Mouse (Mus musculus): ENCODE results near the gene Kcnq1. TPM values are rescaled to one million over a fixed set of nuclear protein-coding genes. Genes with fewer than 3 reads are reported as not detected.

Kcnq1 gene
- total RNA-seq, 2 experiments from 2014 or later = 4.4 to 5.0 TPM

DNA sequence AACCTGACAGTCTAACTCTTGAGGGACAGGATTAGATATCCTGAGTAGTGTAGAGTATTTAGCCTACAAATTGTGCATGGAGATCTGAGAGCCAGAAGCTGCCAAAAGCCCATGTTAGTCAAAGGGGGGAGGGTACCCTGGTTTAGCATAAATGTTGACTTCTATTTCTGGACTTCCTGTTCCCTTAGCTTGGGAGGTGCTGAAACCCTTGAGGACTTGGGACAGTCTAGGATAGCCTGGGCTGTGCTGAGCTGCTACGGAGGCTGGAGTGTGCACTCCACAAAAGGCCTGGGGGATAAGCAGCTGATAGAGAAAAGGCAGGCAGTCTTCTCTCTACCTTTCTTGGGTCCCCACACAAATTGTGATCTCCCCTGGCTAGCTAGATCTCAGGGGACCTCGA lies 177.5 kb downstream of the Kcnq1 start:
- DNase-seq = no peak

DNA sequence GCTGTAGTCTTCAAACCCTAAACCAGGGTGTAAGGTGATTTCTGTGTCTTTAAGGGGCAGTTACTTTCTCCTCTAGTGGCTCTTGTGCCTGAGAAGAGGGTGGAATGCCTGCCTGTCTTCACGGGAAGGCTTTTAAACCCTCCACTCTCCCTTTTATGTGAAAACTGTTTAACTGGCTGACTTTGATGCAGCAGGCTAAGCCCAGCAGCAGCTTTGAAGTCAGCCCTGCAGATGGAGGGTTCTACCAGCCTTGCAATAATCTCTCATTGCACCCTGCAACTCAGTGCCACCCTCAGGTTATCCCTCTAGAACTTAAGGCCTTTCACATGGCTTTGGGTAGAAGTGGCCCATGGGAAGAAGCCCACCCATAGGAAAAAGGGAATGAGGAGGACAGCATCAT lies 178.7 kb downstream of the Kcnq1 start:
- no peak for DNase-seq

- no peak for DNase-seq
These were observed 179.3 kb downstream of the Kcnq1 start for GRCm38 (mm10) chr7:143285440-143285839.

GRCm38 (mm10) chr7:143286532-143287290 lies 180.5 kb downstream of the Kcnq1 start:
- peak; percentile 62 for DNase-seq

GRCm38 (mm10) chr7:143288135-143288534 lies 182.0 kb downstream of the Kcnq1 start:
- DNase-seq = no peak

GRCm38 (mm10) chr7:143289082-143289849 lies 183.1 kb downstream of the Kcnq1 start:
- DNase-seq = no peak

- no peak for DNase-seq
These were observed 188.7 kb downstream of the Kcnq1 start for GRCm38 (mm10) chr7:143294690-143295355.

DNA sequence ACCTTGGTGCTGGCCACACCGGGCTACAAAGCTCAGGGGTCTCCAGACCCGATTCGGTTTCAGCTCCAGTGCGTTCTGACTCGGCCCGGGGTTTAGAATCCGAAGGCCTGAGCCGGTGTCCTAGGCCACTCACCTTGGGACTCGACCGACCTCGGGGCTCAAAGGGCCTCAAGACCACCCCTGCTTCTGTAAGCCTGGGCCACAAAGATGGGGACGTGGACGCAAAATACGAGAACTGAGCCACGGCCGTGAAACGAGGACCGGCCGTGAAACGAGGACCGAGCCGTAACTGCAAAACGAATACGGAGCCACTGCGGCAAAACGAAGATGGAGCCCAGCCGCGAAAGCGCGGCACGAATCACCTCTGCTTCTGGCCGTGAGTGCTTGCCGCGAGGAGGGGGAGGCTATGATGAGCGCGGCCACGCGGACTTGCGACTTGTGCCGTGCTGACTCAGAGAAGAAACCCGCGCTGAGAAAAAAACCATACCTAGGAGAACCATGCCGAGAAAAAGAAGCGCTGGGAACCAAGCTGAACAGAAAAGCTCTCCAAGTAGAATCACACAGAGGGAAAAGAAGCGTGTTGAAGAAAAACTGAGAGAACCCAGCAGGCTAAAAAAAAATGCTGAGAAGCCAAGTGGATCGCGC lies 189.3 kb downstream of the Kcnq1 start:
- peak; percentile 64 for DNase-seq

DNA sequence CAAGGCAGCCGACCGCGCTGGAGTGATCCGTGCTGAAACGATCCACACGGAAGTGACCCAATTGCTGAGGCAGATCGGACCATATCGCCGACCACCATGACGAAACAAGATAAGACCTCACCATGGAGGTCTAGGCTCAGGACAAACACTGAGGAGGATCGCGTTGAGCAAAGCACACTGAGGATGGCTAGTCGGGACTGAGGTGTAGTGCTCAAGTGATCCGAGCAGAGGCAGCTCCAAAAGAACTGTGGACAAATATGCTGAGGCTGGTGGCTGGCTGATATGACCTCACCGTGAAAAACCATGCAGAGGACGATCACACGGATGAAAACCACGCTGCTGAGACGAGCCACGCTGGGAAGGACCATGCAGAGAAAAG lies 189.8 kb downstream of the Kcnq1 start:
- no peak for DNase-seq

DNA sequence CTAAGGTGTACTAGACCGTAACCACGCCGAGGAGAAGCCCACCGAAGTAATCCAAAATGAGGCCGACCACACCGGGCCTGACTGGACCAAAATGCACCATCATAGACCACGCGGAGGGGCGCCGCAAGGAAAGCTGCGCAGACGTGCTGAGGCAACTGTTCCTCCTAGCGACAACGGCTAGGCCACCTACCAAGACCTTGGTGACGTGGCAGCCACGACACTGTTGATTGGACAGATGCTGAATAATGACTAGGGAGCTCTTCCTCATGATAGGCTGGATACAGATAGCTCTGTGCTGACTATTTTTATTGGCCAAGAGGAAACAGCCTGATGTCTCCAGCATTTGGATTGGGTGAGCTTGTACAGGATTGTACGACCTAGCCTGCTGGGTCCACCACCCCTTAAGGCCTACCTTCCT lies 190.2 kb downstream of the Kcnq1 start:
- DNase-seq = peak; percentile 88

DNA sequence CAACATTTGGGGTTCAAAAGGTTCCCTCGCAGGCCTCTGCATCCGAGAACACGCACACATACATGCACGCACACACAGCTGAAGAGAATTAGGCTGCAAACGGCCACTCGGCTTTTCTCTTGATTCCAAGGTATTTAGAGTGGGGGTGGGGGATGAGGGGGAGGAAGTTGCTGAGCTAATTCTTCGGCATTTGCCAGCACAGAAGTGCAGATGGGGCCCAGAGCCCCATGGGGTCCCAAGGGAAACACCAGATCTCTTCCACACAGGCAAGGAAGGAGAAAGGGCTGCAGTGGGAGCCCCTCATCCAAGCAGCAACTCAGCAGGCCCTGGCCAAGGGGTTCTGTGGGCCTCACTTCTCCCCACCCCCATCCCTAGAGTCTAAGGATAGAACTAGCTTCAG lies 193.9 kb downstream of the Kcnq1 start:
- no peak for DNase-seq

DNA sequence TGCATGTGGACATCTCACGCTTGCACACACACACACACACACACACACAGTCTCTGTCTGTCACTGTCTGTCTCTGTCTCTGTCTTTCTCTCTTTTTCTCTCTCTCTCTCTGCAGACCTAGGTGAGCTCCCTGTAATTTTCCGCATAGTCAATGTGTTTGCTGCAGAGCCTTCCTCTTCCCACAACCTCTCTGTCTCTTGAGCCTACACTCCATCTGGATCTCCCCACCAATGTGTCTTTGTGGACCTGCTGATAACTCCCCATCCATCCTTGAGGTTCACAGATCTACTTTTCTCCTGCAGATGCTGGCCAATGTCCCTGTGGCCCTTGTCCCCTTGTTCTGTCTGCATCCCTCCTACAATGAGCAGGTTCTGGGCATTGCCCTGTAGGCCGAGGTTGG lies 194.5 kb downstream of the Kcnq1 start:
- no peak for DNase-seq

DNA sequence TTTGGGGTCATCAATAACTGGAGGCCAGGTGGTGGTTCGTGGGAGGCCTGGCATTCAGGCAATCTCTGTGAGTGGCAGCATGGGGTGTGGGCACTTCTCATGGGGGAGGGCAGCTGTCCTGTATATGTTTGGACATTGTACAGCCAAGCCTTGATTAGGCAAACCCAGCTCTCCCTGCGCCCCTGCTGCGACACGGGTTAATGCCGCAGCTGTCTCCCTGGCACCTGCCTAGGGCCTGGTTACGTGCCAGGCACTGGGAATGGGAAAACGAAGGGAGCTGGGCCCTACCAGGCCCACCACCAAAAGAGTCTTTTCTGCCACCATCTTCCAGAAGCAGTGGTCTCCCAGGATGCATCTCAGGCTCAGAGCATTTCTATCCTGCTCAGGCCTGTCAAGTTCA lies 196.0 kb downstream of the Kcnq1 start:
- no peak for DNase-seq

- no peak for DNase-seq
These were observed 196.6 kb downstream of the Kcnq1 start for GRCm38 (mm10) chr7:143302593-143303238.

DNA sequence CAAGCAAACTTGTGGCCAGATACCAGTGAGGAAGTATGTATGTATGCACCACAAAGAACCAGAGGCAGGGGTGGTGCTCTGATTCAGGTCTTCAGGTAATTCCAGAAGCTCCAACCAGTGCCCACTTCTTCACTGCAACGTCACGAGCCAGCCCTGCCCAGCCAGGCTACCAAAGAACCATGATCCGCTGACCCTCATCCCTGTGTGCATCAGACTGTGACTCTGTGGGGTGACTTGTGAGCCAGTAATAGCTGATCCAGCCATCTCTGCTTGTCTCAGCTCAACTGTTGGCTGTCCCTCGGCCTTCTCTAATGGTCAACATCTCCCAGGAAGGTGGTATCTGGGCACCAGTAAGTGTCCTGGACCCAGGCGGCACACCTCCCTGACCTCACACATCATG lies 197.4 kb downstream of the Kcnq1 start:
- no peak for DNase-seq

DNA sequence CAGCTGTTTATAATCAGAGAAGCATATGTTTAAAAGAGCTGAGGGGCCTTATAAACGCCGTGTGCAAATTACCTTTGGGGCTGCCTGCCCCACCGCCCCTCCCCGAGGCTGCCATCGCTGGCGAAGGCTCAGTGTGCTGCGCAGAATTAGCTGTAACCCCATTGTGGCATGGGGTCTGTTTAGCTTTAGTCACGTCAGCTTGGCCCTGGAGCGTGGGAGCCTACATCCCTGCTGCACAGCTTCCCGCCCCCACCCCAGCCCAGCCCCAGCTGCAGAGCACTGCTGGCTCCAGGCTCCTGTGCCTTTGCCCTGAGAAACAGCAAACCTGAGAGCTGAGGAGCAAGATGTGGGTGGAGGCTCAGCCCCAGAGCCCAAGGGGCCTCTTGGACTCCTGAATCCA lies 199.6 kb downstream of the Kcnq1 start:
- no peak for DNase-seq

DNA sequence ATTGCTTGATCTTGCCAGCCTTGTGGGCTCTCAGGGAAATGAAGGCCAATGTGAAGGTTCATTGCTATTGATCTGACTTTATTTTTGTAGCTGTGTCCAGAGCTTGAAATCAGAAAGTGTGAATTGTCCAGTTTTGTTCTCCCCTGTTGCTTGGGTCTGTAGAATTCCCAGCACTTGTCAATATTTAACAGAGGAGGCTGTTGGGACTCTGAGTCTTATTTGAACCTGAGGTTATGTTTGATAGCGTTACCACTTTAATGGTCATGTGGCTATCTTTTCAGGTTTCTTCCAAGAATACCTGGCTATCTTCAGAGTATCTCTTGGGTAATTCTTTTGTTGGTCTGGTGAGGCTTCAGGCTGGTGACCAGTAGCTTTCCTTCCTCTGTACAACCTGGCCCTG lies 201.8 kb downstream of the Kcnq1 start:
- DNase-seq = no peak

DNA sequence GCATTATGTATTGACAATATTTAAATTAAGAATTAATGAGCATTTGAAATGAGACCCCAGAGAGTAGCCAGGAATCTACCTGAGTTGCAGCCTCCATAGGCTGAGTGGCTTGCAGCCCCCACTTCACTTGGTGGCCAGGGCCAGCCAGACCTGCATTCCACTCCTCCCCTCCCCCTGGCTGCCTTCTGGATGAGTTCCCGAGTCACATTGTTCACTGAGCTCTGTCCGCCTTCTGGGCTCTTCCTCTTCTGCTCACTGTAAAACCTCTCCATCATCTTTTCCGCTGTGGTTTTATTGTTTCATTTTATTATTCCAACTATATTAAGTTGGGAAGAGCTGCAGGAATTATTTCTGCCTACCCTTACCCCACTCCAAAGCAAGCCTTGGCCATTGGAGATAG lies 204.1 kb downstream of the Kcnq1 start:
- no peak for DNase-seq

DNA sequence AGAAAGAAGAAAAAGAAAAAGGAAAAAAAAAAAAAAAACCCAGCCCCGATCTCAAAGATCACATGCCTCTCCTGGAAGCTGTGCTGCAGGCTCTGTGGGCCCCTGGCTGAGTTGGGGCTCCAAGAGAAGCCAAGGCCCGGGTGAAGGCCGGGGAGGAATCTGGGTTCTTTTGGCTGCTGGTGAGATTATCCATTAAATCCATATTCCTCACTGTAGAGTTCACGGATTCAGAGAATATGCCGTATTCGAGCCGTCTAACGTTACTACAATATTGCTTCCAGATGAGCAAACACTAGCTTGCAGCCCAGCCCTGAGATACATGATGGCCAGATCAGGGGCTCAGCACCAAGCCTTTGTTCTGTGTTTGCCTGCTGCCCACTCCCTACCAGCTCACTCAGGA lies 204.7 kb downstream of the Kcnq1 start:
- DNase-seq = no peak

GRCm38 (mm10) chr7:143311471-143311870 lies 205.3 kb downstream of the Kcnq1 start:
- DNase-seq = peak; percentile 29

- peak; percentile 87 for DNase-seq
These were observed 207.6 kb downstream of the Kcnq1 start for GRCm38 (mm10) chr7:143313572-143314319.
